Mouse (Mus musculus): ENCODE data around the gene Rpl27. TPM values are rescaled to one million over a fixed set of nuclear protein-coding genes. Genes with fewer than 3 reads are reported as not detected.

The Rpl27 gene
- total and polyA plus RNA-seq, 3 experiments = 595 to 2,621 TPM; not detected in 1

DNA sequence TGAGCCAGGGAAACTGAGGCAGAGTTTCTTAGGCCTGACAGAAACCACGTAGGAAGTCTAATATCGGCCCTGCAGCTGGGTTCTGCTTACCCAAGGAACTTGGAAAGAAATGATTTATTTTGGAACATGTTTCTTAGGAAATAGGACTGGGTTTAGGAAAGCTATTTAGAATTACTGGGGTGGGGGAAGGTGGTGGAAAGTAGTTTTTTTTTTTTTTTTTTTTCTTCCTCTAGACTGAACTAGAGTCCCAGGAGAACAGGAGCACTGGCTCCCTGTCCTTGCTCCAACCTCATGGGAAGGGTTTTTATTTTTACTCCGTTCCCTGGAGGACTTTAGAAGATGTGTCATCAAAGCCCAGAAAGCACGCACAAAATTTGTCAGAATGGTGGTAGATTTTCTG is 27.1 kb downstream of the Rpl27 start:
- TF ChIP-seq MAZ (IDR thresholded peaks at IDR 0.05; ENCODE audit: low read depth, low read length) = no peak
- TF ChIP-seq SIN3A (IDR thresholded peaks at IDR 0.05; ENCODE audit: low read length) = no peak
- no peak for TF ChIP-seq TCF12 (IDR thresholded peaks at IDR 0.05; ENCODE audit: low read depth, low read length)
- peak; percentile 46; the same call in 1 of the 2 replicates for TF ChIP-seq ZNF384 (IDR thresholded peaks at IDR 0.05; ENCODE audit: low read depth, low read length)
- TF ChIP-seq ZC3H11A (IDR thresholded peaks at IDR 0.05; ENCODE audit: low read depth, low read length) = no peak
- no peak for TF ChIP-seq MAX (IDR thresholded peaks at IDR 0.05; ENCODE audit: low read length)
- TF ChIP-seq MEF2A (IDR thresholded peaks at IDR 0.05; ENCODE audit: extremely low read depth, insufficient replicate concordance, low read depth, low read length, poor library complexity, severe bottlenecking) = no peak
- Histone ChIP-seq H3K79me2 (ENCODE audit: control insufficient read depth, insufficient read depth, low read length, poor library complexity) (peaks cover 6% of the 10 kb centered on the region; the same call in 1 of the 2 replicates), H3K27ac (ENCODE audit: control insufficient read depth, low read depth, low read length) (no peak overlapping the region), H3K9ac (ENCODE audit: control insufficient read depth, low read depth, low read length, poor library complexity, severe bottlenecking) (no peak overlapping the region), H3K36me3 (ENCODE audit: control insufficient read depth in 1 of 2, insufficient read depth in 2 of 2, low read length in 2 of 2) (peaks cover 0 to 10% of the 10 kb centered on the region in 2 experiments; a peak in 2 of 4 replicates), H3K4me1 (ENCODE audit: control insufficient read depth in 1 of 2, insufficient read depth in 2 of 2, low read length in 2 of 2) (peaks cover under 1 to 16% of the 10 kb centered on the region in 2 experiments; a peak in 3 of 4 replicates), H3K4me3 (ENCODE audit: control insufficient read depth in 1 of 2, insufficient read depth in 1 of 2, low read depth in 2 of 2, low read length in 2 of 2) (no peak overlapping the region), H3K27me3 (ENCODE audit: control insufficient read depth in 1 of 2, insufficient read depth in 2 of 2, low read length in 2 of 2) (no peaks in the 10 kb centered on the region), H3K9me3 (replicated peaks; ENCODE audit: insufficient read depth, low read length) (no peaks in the 10 kb centered on the region)
- DNase-seq (ENCODE audit: low read depth, low spot score) = no peak

DNA sequence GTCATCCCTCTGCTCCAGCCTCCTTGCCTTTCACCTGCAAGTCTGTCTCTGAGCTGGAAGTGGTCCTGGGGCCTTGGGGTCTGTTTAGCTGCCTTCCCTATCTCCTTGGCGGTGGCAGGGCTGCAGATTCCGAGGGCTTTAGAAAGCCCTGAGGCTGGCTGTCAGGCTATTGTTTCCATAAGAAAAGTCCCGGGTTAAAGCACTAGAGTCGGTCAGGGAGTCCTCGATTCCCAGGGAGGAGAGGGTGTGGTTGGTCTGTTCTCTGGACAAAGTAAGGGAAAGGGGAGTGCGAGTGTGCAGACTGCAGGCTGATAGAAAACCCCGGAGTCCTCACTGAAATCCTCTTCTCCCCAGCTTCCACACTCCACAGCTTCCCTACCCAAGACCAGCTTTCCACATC is 28.1 kb downstream of the Rpl27 start:
- no peak overlapping the region for H3K4me3 ChIP-seq (ENCODE audit: control insufficient read depth in 1 of 2, insufficient read depth in 1 of 2, low read depth in 2 of 2, low read length in 2 of 2)
- no peak for DNase-seq (ENCODE audit: low read depth, low spot score)
- H3K79me2 ChIP-seq (ENCODE audit: control insufficient read depth, insufficient read depth, low read length, poor library complexity) = peaks cover 6% of the 10 kb centered on the region; the same call in 1 of the 2 replicates
- no peaks in the 10 kb centered on the region for H3K9me3 ChIP-seq (replicated peaks; ENCODE audit: insufficient read depth, low read length)
- H3K9ac ChIP-seq (ENCODE audit: control insufficient read depth, low read depth, low read length, poor library complexity, severe bottlenecking) = no peak overlapping the region
- no peaks in the 10 kb centered on the region for H3K27me3 ChIP-seq (ENCODE audit: control insufficient read depth in 1 of 2, insufficient read depth in 2 of 2, low read length in 2 of 2)
- TF ChIP-seq CHD1 (IDR thresholded peaks at IDR 0.05; ENCODE audit: low read depth, low read length) (no peak), MXI1 (IDR thresholded peaks at IDR 0.05; ENCODE audit: low read depth, low read length) (no peak), EP300 (IDR thresholded peaks at IDR 0.05; ENCODE audit: low read depth in 1 of 2, low read length in 2 of 2) (no peak), ZNF384 (IDR thresholded peaks at IDR 0.05; ENCODE audit: low read depth, low read length) (no peak), JUND (IDR thresholded peaks at IDR 0.05; ENCODE audit: low read depth, low read length) (no peak), ZC3H11A (IDR thresholded peaks at IDR 0.05; ENCODE audit: low read depth, low read length) (no peak), HCFC1 (IDR thresholded peaks at IDR 0.05; ENCODE audit: low read depth, low read length) (no peak), MAX (IDR thresholded peaks at IDR 0.05; ENCODE audit: low read length) (no peak), MYB (IDR thresholded peaks at IDR 0.05; ENCODE audit: low read depth, low read length) (no peak), MAFK (IDR thresholded peaks at IDR 0.05; ENCODE audit: borderline replicate concordance, low read depth, low read length) (no peak), ELF1 (IDR thresholded peaks at IDR 0.05; ENCODE audit: low read depth, low read length) (no peak), MEF2A (IDR thresholded peaks at IDR 0.05; ENCODE audit: extremely low read depth, insufficient replicate concordance, low read depth, low read length, poor library complexity, severe bottlenecking) (no peak), NRF1 (IDR thresholded peaks at IDR 0.05; ENCODE audit: insufficient read depth, low read depth, low read length, poor library complexity, severe bottlenecking) (no peak), USF2 (IDR thresholded peaks at IDR 0.05; ENCODE audit: borderline replicate concordance in 1 of 2, insufficient read depth in 1 of 2, low read depth in 1 of 2, low read length in 2 of 2) (no peak), POLR2A (IDR thresholded peaks at IDR 0.05; ENCODE audit: control insufficient read depth in 1 of 2, insufficient read depth in 1 of 2, low read depth in 1 of 2, low read length in 2 of 2, poor library complexity in 1 of 2) (no peak)
- H3K4me1 ChIP-seq (ENCODE audit: control insufficient read depth in 1 of 2, insufficient read depth in 2 of 2, low read length in 2 of 2) = peaks cover 0 to 8% of the 10 kb centered on the region in 2 experiments; a peak in 3 of 4 replicates
- no peak overlapping the region for H3K27ac ChIP-seq (ENCODE audit: control insufficient read depth, low read depth, low read length)
- H3K36me3 ChIP-seq (ENCODE audit: control insufficient read depth in 1 of 2, insufficient read depth in 2 of 2, low read length in 2 of 2) = peaks cover 0 to 6% of the 10 kb centered on the region in 2 experiments; a peak in 2 of 4 replicates

Data from MEL (cell line).